Mouse (Mus musculus) neutrophil, adult 5-6 weeks (primary cell): Measurements from ENCODE around the gene Copg1. TPM values are rescaled to one million over a fixed set of nuclear protein-coding genes. Genes with fewer than 3 reads are reported as not detected.

Source experiments
- ATAC-seq: fragments of 151-379, 151-347 bp; 2 replicates; pipeline ENCODE4 v1.8.0; 2017; ENCODE audit warnings: mild to moderate bottlenecking, moderate TSS enrichment; ENCODE audit not compliant: insufficient number of reproducible peaks, poor library complexity, low FRiP score, severe bottlenecking; ENCODE audit errors: extremely low read depth
- total RNA-seq: library from RNA; stranded (forward); fragments of 200-1000 nt; gene quantifications from 2 replicates; pipeline ENCODE4 v1.2.3, GENCODE M21; 2017

Copg1 gene
- total RNA-seq: 67.4 and 77.5 TPM in 2 replicates

DNA sequence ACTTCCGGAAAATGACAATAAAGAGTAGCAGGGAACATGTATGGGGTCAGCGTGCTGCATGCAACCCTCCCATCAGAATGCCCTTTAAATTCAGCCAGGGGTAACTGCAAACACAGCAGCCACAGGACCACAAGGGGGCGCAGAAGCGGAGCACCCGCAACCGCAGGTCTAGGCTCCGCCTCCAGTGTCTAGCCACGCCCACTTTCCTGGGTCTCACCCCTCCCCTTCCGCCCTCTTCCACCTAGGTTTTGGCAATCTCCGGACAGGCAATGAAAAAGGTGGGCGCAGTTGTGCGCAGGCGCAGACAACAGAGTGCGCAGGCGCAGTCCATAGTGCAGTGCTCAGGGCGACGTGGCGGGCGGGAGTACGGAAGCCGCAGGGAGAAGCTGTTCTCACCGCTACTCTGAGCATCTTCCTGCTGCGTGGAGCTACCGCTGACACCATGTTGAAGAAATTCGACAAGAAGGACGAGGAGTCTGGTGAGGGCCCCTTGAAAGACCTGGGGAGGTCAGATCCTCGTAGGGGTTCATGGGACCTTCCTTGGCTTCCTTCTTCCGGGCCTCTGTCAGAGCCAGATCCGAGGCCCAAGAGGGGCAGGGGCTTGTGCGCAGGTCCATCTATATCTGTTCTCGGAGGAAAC is at the start of gene Copg1:
TSS of gene Copg1 (plus strand) at position 221 of the 640 bp plus-strand sequence.
- ATAC-seq: peak; percentile 97

- ATAC-seq: peak; percentile 96
These were observed 48.9 kb upstream of the Copg1 start, which contains the start of gene Isy1 for GRCm38 (mm10) chr6:87838551-87839197. TSS of gene Isy1 (minus strand) at chr6:87838798.

DNA sequence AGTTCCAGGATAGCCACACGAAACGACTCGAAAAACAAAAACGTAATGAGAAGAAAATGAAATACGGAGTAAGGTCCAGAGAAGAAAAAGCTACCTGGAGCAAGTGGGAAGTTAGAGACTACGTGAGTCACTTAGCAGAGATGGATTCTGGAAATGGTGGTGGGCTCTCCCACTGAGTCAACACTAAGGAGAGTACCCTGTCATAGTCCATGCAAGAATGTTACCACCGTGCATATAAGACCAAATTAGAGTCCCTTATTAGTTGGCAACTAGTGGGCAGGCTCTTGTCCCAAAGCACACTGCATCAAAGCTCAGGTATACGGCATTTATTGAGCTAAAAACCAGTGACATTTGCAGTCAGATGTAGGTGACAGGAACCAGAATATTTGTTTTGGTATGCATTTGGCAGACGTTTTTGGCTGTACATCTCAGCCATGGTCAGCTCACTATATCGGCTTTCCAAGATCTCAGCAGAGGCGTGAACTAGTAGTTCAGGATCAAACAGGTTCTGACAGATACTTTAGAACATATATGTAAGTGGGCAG is 47.7 kb upstream of the Copg1 start:
- ATAC-seq: no peak

GRCm38 (mm10) chr6:87841635-87842034 is 46.0 kb upstream of the Copg1 start:
- no peak for ATAC-seq

- ATAC-seq: no peak
These were observed 45.4 kb upstream of the Copg1 start for GRCm38 (mm10) chr6:87842254-87842653.

- no peak for ATAC-seq
These were observed 42.5 kb upstream of the Copg1 start for GRCm38 (mm10) chr6:87845031-87845695.

DNA sequence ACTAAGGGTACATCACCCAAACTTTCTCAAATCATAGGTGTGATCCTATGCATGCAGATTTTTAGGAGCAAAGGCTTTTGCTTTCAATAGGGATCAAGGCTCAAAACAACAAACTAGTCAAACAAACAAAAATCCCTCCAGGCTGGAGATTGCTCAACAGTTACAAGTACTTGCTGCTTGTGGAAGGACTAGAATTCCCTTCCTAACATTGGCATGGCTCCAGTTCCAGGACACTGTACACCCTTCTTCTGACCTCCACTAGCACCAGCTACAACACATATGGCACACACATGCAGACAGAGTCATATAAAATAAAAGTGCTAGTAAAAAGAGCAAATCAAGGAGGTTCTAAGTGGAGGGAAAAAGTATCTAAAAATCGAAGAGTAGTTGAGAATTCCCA is 40.8 kb upstream of the Copg1 start:
- no peak for ATAC-seq

DNA sequence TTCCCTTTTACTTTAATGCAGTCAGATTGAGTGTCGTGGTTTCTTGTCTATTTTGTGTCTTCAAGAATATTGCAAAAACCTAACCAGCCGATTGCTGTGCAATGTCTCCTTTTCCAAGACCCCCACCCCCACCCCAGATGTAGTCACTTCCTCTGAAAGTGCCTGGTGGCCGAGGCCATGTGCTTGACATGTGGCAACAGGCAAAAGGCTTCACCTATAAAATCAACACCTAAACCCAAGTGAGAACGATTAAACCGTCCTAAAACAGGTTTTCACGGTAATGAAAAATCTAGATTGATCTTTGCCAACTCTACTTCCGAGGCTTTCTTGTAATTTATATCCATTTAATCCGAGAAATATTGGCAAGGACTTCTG is 37.8 kb upstream of the Copg1 start:
- ATAC-seq: no peak

GRCm38 (mm10) chr6:87850155-87850899 is 37.3 kb upstream of the Copg1 start:
- no peak for ATAC-seq

DNA sequence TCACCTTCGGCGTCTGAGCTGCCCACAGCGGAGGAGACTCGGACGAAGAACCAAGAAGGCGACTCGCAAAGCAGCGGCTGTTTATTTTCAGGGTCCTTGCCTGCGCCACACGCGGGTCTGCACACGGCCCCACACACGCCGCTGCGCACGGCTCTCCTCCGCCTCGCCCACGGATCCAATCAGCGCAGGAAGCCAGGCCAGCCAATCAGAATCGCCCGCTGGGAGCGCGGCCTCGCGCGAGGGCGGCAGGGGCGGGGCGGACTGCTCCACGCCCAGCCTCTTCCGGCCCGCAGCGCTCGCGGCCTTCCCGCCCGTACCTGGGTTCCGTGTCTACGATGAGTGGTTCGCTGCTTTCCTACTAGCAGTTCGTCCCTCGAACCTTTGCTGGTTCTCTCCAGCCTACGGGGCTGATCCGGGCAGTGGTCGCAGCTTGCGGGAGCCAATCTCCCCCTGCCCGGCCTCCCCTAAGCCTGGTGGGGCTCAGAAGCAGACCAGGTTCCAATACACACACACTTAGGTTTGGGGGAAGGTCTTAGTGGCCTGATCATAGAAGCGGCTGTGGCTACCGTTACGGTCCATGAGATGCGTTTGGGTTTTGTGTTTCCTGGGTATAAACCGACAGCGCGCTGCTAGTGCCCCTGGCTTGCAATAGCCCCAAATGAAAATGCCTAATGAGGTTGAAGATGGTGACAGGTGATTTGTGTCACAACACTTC is 36.6 kb upstream of the Copg1 start, which contains the start of gene Cnbp:
TSS of gene Cnbp (minus strand) at position 207 of the 715 bp plus-strand sequence.
- ATAC-seq: peak; percentile 96

GRCm38 (mm10) chr6:87851871-87852270 is 35.7 kb upstream of the Copg1 start:
- no peak for ATAC-seq

GRCm38 (mm10) chr6:87853446-87853845 is 34.2 kb upstream of the Copg1 start:
- ATAC-seq: no peak

DNA sequence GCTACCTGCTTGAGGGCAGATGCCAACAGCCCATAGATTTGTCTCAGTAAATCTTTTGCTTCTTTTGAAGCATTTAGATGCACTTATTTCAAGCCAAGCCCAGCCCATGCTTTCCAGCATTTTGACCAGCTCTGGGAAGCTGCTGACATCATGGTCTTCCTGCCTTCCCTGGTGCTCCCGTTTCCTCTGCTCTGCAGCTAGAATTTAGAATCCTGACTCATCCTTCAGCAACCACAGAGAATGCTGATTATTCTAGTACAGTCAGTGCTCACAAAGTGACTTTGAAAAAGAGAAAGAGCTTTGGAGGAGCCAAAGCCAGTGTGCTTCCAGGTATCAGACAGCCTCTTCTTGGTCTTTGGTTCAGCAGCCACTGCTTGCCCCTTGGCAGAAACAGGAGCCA is 30.5 kb upstream of the Copg1 start:
- no peak for ATAC-seq

- ATAC-seq: no peak
These were observed 21.4 kb upstream of the Copg1 start for GRCm38 (mm10) chr6:87866211-87866610.

GRCm38 (mm10) chr6:87867256-87867655 is 20.4 kb upstream of the Copg1 start:
- no peak for ATAC-seq

- ATAC-seq: no peak
These were observed 18.6 kb upstream of the Copg1 start for GRCm38 (mm10) chr6:87868871-87869506.

DNA sequence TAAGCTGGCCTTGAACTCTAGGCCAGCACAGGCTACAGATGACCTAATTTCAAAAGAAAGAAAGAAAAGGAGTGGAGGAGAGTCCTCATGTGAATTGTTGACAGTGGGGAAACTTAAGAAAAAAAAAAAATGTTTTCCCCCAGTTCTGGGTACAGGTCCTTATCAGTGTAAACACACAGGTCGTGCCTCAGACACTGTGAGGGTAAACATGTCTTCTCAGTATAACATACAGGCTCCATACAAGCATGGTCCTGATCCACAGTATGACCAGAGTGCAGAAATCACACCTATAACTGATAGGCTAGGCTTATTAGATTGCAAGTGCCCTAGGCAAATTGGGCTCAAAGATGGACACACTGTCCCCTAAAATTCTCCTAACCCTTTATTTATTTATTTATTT is 17.2 kb upstream of the Copg1 start:
- no peak for ATAC-seq

DNA sequence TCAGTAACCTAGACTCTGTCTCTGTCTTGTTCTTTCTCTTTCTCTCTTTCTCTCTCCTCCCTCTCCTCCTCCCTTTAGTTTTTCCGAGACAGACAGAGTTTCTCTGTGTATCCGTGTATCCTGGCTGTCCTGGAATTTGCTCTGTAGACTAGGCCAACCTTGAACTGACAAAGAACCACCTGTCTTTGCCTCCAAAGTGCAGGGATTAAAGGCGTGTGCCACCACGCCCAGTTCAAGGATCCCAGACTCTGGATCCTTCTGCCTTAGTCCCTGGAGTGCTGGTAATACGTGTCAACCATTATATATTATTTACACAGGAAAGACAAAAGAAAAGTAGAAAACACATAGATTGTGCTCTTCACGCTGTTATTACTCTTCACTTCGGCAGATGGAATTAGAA is 16.4 kb upstream of the Copg1 start:
- no peak for ATAC-seq
